ENCODE assay signal across 19 mouse cellular contexts in the genomic region with DNA sequence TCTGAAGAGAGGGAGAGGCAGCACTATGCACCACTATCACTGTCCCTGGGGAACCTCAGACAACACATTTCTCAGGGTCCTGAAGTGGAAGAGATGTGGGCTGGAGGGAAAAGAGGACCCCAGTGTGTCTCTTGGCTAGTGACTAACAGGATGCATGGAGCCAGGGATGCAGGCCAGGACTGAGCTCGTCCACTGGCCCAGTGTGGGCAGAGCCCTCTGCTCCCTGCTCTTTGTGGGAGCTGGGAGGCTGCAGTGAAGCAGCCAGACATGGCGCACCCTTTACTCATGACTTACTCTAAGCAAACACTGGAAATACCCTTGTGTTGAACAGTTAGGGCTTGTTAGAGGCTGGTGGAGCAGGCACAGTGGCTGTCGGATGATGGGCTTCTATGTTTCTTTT. TPM values are rescaled to one million over a fixed set of nuclear protein-coding genes. Genes with fewer than 3 reads are reported as not detected.
DNase-seq lines count a peak whose midpoint lies in the region; ATAC-seq and TF ChIP-seq lines count a peak whose summit lies in the region.
"Had no signal": no experiment of that assay in that cellular context is flagged by ENCODE, and none has a peak within 500 bp of the region (broad histone marks: within the 10 kb centered on the region; RNA-seq: fewer than 3 reads in every experiment).

No protein-coding gene starts in this region.

- no peak for TF ChIP-seq EP300 in stomach, postnatal 0 days (optimal IDR thresholded peaks at IDR 0.05)
- no peak for TF ChIP-seq EP300 in liver, postnatal 0 days (IDR thresholded peaks at IDR 0.05; ENCODE audit: low read depth)

- no peak for TF ChIP-seq CTCF in stomach, postnatal 0 days (IDR thresholded peaks at IDR 0.05; ENCODE audit: low read depth)
- no peak for TF ChIP-seq CTCF in liver, postnatal 0 days (IDR thresholded peaks at IDR 0.05; ENCODE audit: low read depth)

- peaks cover 14% of the 10 kb centered on the region for H3K4me1 ChIP-seq in forebrain, embryonic 10.5 days
- no peaks in the 10 kb centered on the region for H3K4me1 ChIP-seq in forebrain, embryonic 16.5 days (replicated peaks; ENCODE audit: control insufficient read depth, insufficient read depth, low read length)
- H3K4me1 ChIP-seq in hindbrain, embryonic 13.5 days (replicated peaks): peaks cover 11% of the 10 kb centered on the region
- H3K4me1 ChIP-seq in hindbrain, embryonic 12.5 days: peaks cover 12% of the 10 kb centered on the region
- H3K4me1 ChIP-seq in stomach, embryonic 16.5 days (ENCODE audit: control insufficient read depth, insufficient read depth, low read length): peaks cover 3% of the 10 kb centered on the region; the same call in 1 of the 2 replicates
- H3K4me1 ChIP-seq in stomach, postnatal 0 days (replicated peaks; ENCODE audit: control insufficient read depth, insufficient read depth): no peaks in the 10 kb centered on the region
- no peaks in the 10 kb centered on the region for H3K4me1 ChIP-seq in liver, postnatal 0 days (ENCODE audit: insufficient read depth)
- H3K4me1 ChIP-seq: liver, embryonic 13.5 days had no signal

- ATAC-seq in forebrain, embryonic 16.5 days: no peak
- ATAC-seq in hindbrain, embryonic 13.5 days (ENCODE audit: low FRiP score): no peak
- ATAC-seq in hindbrain, embryonic 12.5 days (ENCODE audit: low FRiP score): no peak
- no peak for ATAC-seq in stomach, embryonic 16.5 days (ENCODE audit: insufficient read depth, low FRiP score)
- no peak for ATAC-seq in stomach, postnatal 0 days (ENCODE audit: low FRiP score, low TSS enrichment)
- ATAC-seq in liver, postnatal 0 days: no peak
- ATAC-seq in megakaryocyte progenitor cell, adult 5-6 weeks (replicated peaks; ENCODE audit: poor library complexity): no peak

- H3K27me3 ChIP-seq in forebrain, embryonic 10.5 days (ENCODE audit: poor library complexity, severe bottlenecking): no peaks in the 10 kb centered on the region
- no peaks in the 10 kb centered on the region for H3K27me3 ChIP-seq in forebrain, embryonic 16.5 days (replicated peaks; ENCODE audit: control insufficient read depth, insufficient read depth, low read length)
- H3K27me3 ChIP-seq in hindbrain, embryonic 13.5 days: no peaks in the 10 kb centered on the region
- no peaks in the 10 kb centered on the region for H3K27me3 ChIP-seq in hindbrain, embryonic 12.5 days
- no peaks in the 10 kb centered on the region for H3K27me3 ChIP-seq in stomach, embryonic 16.5 days (ENCODE audit: control insufficient read depth, insufficient read depth, low read length)
- no peaks in the 10 kb centered on the region for H3K27me3 ChIP-seq in stomach, postnatal 0 days (ENCODE audit: control insufficient read depth, insufficient read depth, low read length)
- no peaks in the 10 kb centered on the region for H3K27me3 ChIP-seq in liver, postnatal 0 days (ENCODE audit: insufficient read depth, low read length)
- H3K27me3 ChIP-seq: liver, embryonic 13.5 days; neural tube, embryonic 12.5 days had no signal

- no peak overlapping the region for H3K4me3 ChIP-seq in forebrain, embryonic 10.5 days
- no peak overlapping the region for H3K4me3 ChIP-seq in forebrain, embryonic 16.5 days (replicated peaks; ENCODE audit: low read length)
- no peak overlapping the region for H3K4me3 ChIP-seq in hindbrain, embryonic 13.5 days
- H3K4me3 ChIP-seq in hindbrain, embryonic 12.5 days: no peak overlapping the region
- H3K4me3 ChIP-seq in stomach, embryonic 16.5 days (replicated peaks; ENCODE audit: low read length): no peak overlapping the region
- no peak overlapping the region for H3K4me3 ChIP-seq in stomach, postnatal 0 days (ENCODE audit: low read depth, low read length)
- no peak overlapping the region for H3K4me3 ChIP-seq in liver, postnatal 0 days (ENCODE audit: low read depth, low read length)
- H3K4me3 ChIP-seq: gastrocnemius, adult 2 months; liver, embryonic 13.5 days; neural tube, embryonic 12.5 days had no signal

- H3K4me2 ChIP-seq in forebrain, embryonic 16.5 days (ENCODE audit: low read length): no peak overlapping the region
- H3K4me2 ChIP-seq in hindbrain, embryonic 13.5 days: no peak overlapping the region
- no peak overlapping the region for H3K4me2 ChIP-seq in hindbrain, embryonic 12.5 days (replicated peaks)
- no peak overlapping the region for H3K4me2 ChIP-seq in stomach, embryonic 16.5 days (ENCODE audit: low read depth, low read length)
- H3K4me2 ChIP-seq in stomach, postnatal 0 days (replicated peaks; ENCODE audit: low read depth): no peak overlapping the region
- H3K4me2 ChIP-seq in liver, postnatal 0 days (ENCODE audit: low read depth, low read length): no peak overlapping the region
- H3K4me2 ChIP-seq: liver, embryonic 13.5 days; neural tube, embryonic 12.5 days had no signal

- peaks cover 31% of the 10 kb centered on the region for H3K36me3 ChIP-seq in forebrain, embryonic 10.5 days (replicated peaks)
- H3K36me3 ChIP-seq in forebrain, embryonic 16.5 days (ENCODE audit: control insufficient read depth, insufficient read depth): no peaks in the 10 kb centered on the region
- peaks cover 18% of the 10 kb centered on the region for H3K36me3 ChIP-seq in hindbrain, embryonic 13.5 days
- peaks cover 19% of the 10 kb centered on the region for H3K36me3 ChIP-seq in hindbrain, embryonic 12.5 days
- peaks cover 21% of the 10 kb centered on the region for H3K36me3 ChIP-seq in stomach, embryonic 16.5 days (ENCODE audit: control insufficient read depth, insufficient read depth, low read length)
- no peaks in the 10 kb centered on the region; the same call in none of the 2 replicates for H3K36me3 ChIP-seq in stomach, postnatal 0 days (ENCODE audit: control insufficient read depth, insufficient read depth, low read length)
- peaks cover 13% of the 10 kb centered on the region for H3K36me3 ChIP-seq in liver, postnatal 0 days (replicated peaks; ENCODE audit: insufficient read depth, low read length)

- DNase-seq in forebrain, embryonic 10.5 days (ENCODE audit: extremely low spot score, low spot score): no peak
- DNase-seq in stomach, postnatal 0 days (ENCODE audit: low spot score): no peak
- no peak for DNase-seq in liver, postnatal 0 days
- DNase-seq: adrenal gland, postnatal 14 days; cerebellum, adult 9-11 months; gastrocnemius, adult 2 months; heart, postnatal 36 days; kidney, adult 11 months; layer of hippocampus, postnatal 36 days; left cerebral cortex, postnatal 4 days; liver, embryonic 13.5 days; thymus, postnatal 4 days had no signal

- 79% methylated on average over 3 of the region's 3 CpGs for WGBS in forebrain, embryonic 10.5 days
- 78% methylated on average over 3 of the region's 3 CpGs for WGBS in forebrain, embryonic 16.5 days
- 93% methylated on average over 3 of the region's 3 CpGs for WGBS in hindbrain, embryonic 13.5 days
- 82% methylated on average over 3 of the region's 3 CpGs for WGBS in hindbrain, embryonic 12.5 days
- WGBS in stomach, embryonic 16.5 days: 75% methylated on average over 3 of the region's 3 CpGs
- WGBS in stomach, postnatal 0 days: 61% methylated on average over 3 of the region's 3 CpGs
- WGBS in liver, postnatal 0 days (ENCODE audit: insufficient replicate concordance): 82% methylated on average over 3 of the region's 3 CpGs

- H3K9ac ChIP-seq in forebrain, embryonic 16.5 days (replicated peaks; ENCODE audit: low read depth, low read length): no peak overlapping the region
- peak overlapping the region; percentile 13; the same call in 1 of the 2 replicates for H3K9ac ChIP-seq in hindbrain, embryonic 13.5 days
- no peak overlapping the region for H3K9ac ChIP-seq in hindbrain, embryonic 12.5 days
- no peak overlapping the region for H3K9ac ChIP-seq in stomach, embryonic 16.5 days (ENCODE audit: low read length)
- H3K9ac ChIP-seq in stomach, postnatal 0 days (ENCODE audit: low read length): no peak overlapping the region
- H3K9ac ChIP-seq in liver, postnatal 0 days (replicated peaks): no peak overlapping the region
- H3K9ac ChIP-seq: liver, embryonic 13.5 days; neural tube, embryonic 12.5 days had no signal

- peak overlapping the region; percentile 67 for H3K27ac ChIP-seq in forebrain, embryonic 10.5 days
- H3K27ac ChIP-seq in forebrain, embryonic 16.5 days (ENCODE audit: low read length): no peak overlapping the region
- no peak overlapping the region; the same call in 1 of the 2 replicates for H3K27ac ChIP-seq in hindbrain, embryonic 13.5 days
- H3K27ac ChIP-seq in hindbrain, embryonic 12.5 days: no peak overlapping the region; the same call in 1 of the 2 replicates
- peak overlapping the region; percentile 30; the same call in 1 of the 2 replicates for H3K27ac ChIP-seq in stomach, embryonic 16.5 days (ENCODE audit: low read length)
- H3K27ac ChIP-seq in stomach, postnatal 0 days (replicated peaks): no peak overlapping the region
- H3K27ac ChIP-seq in liver, postnatal 0 days (ENCODE audit: low read depth): no peak overlapping the region
- H3K27ac ChIP-seq: gastrocnemius, adult 2 months; kidney, postnatal 0 days; liver, embryonic 13.5 days; neural tube, embryonic 12.5 days had no signal

- H3K9me3 ChIP-seq in forebrain, embryonic 10.5 days: peaks cover 13% of the 10 kb centered on the region
- H3K9me3 ChIP-seq in forebrain, embryonic 16.5 days (ENCODE audit: control insufficient read depth, low read length): 0 out of 2 replicates have a peak, but pooled peaks cover 2% of the 10 kb centered on the region
- no peaks in the 10 kb centered on the region; the same call in 1 of the 2 replicates for H3K9me3 ChIP-seq in hindbrain, embryonic 13.5 days
- H3K9me3 ChIP-seq in hindbrain, embryonic 12.5 days (replicated peaks): no peaks in the 10 kb centered on the region
- peaks cover 6% of the 10 kb centered on the region; the same call in 1 of the 2 replicates for H3K9me3 ChIP-seq in stomach, embryonic 16.5 days (replicated peaks; ENCODE audit: control insufficient read depth, low read length)
- H3K9me3 ChIP-seq in stomach, postnatal 0 days (ENCODE audit: control insufficient read depth, low read length): no peaks in the 10 kb centered on the region
- no peaks in the 10 kb centered on the region for H3K9me3 ChIP-seq in liver, postnatal 0 days (ENCODE audit: low read length)

RNA-seq across cellular contexts. Expression of a gene that starts 20.4 kb away (rescaled TPM):
- polyA plus RNA-seq in forebrain, embryonic 10.5 days (2016; fragmentation: Nextera tagmentation; extraction: Ambion mirVana): 1.6 and 2.0 TPM in 2 replicates
- polyA plus RNA-seq in forebrain, embryonic 16.5 days (2015; fragmentation: Nextera tagmentation; extraction: Ambion mirVana): 1.5 and 1.8 TPM in 2 replicates
- 2.1 and 2.9 TPM in 2 replicates for polyA plus RNA-seq in hindbrain, embryonic 13.5 days (2015; fragmentation: Nextera tagmentation; extraction: Ambion mirVana)
- polyA plus RNA-seq in hindbrain, embryonic 12.5 days (2016; fragmentation: Nextera tagmentation; extraction: Ambion mirVana): 4.7 and 4.8 TPM in 2 replicates
- polyA plus RNA-seq in stomach, embryonic 16.5 days (2015; fragmentation: Nextera tagmentation; extraction: Ambion mirVana): 0.56 and 0.83 TPM in 2 replicates
- polyA plus RNA-seq in stomach, postnatal 0 days (2015; fragmentation: Nextera tagmentation; extraction: Ambion mirVana): 1.8 and 4.4 TPM in 2 replicates
- 0.31 and 0.69 TPM in 2 replicates for polyA plus RNA-seq in liver, postnatal 0 days (2015; fragmentation: Nextera tagmentation; extraction: Ambion mirVana)
- 0.07 and 0.12 TPM in 2 replicates for total RNA-seq in megakaryocyte progenitor cell, adult 5-6 weeks (2015)
- 0.10 and 0.96 TPM in 2 replicates for total RNA-seq in megakaryocyte progenitor cell, adult 5-6 weeks (2017)

RNA-seq across cellular contexts. Expression of a gene that starts 37.7 kb away (rescaled TPM):
- polyA plus RNA-seq in forebrain, embryonic 10.5 days (2016; fragmentation: Nextera tagmentation; extraction: Ambion mirVana): 149 and 165 TPM in 2 replicates
- polyA plus RNA-seq in forebrain, embryonic 16.5 days (2015; fragmentation: Nextera tagmentation; extraction: Ambion mirVana): 146 and 163 TPM in 2 replicates
- polyA plus RNA-seq in hindbrain, embryonic 13.5 days (2015; fragmentation: Nextera tagmentation; extraction: Ambion mirVana): 129 and 133 TPM in 2 replicates
- polyA plus RNA-seq in hindbrain, embryonic 12.5 days (2016; fragmentation: Nextera tagmentation; extraction: Ambion mirVana): 133 and 134 TPM in 2 replicates
- 138 and 146 TPM in 2 replicates for polyA plus RNA-seq in stomach, embryonic 16.5 days (2015; fragmentation: Nextera tagmentation; extraction: Ambion mirVana)
- 76.6 and 79.6 TPM in 2 replicates for polyA plus RNA-seq in stomach, postnatal 0 days (2015; fragmentation: Nextera tagmentation; extraction: Ambion mirVana)
- polyA plus RNA-seq in liver, postnatal 0 days (2015; fragmentation: Nextera tagmentation; extraction: Ambion mirVana): 65.6 and 76.8 TPM in 2 replicates
- 75.9 and 90.4 TPM in 2 replicates for total RNA-seq in megakaryocyte progenitor cell, adult 5-6 weeks (2015)
- total RNA-seq in megakaryocyte progenitor cell, adult 5-6 weeks (2017): 63.0 and 63.3 TPM in 2 replicates

RNA-seq across cellular contexts. Expression of a gene that starts 38.0 kb away (rescaled TPM):
- polyA plus RNA-seq in forebrain, embryonic 10.5 days (2016; fragmentation: Nextera tagmentation; extraction: Ambion mirVana): 23.2 and 23.6 TPM in 2 replicates
- 21.3 and 21.4 TPM in 2 replicates for polyA plus RNA-seq in forebrain, embryonic 16.5 days (2015; fragmentation: Nextera tagmentation; extraction: Ambion mirVana)
- 22.1 and 24.0 TPM in 2 replicates for polyA plus RNA-seq in hindbrain, embryonic 13.5 days (2015; fragmentation: Nextera tagmentation; extraction: Ambion mirVana)
- polyA plus RNA-seq in hindbrain, embryonic 12.5 days (2016; fragmentation: Nextera tagmentation; extraction: Ambion mirVana): 23.9 and 26.8 TPM in 2 replicates
- 27.7 and 29.0 TPM in 2 replicates for polyA plus RNA-seq in stomach, embryonic 16.5 days (2015; fragmentation: Nextera tagmentation; extraction: Ambion mirVana)
- polyA plus RNA-seq in stomach, postnatal 0 days (2015; fragmentation: Nextera tagmentation; extraction: Ambion mirVana): 22.0 and 25.9 TPM in 2 replicates
- 57.5 and 64.3 TPM in 2 replicates for polyA plus RNA-seq in liver, postnatal 0 days (2015; fragmentation: Nextera tagmentation; extraction: Ambion mirVana)
- total RNA-seq in megakaryocyte progenitor cell, adult 5-6 weeks (2015): 21.2 and 31.7 TPM in 2 replicates
- total RNA-seq in megakaryocyte progenitor cell, adult 5-6 weeks (2017): 8.4 and 9.1 TPM in 2 replicates

Comparison
In these comparisons a context has a peak if more than half of its experiments do, and no peak if none do; other contexts are left out.
1. H3K27ac ChIP-seq: peak in forebrain, embryonic 10.5 days (single experiment) and stomach, embryonic 16.5 days (single experiment); none in forebrain, embryonic 16.5 days (single experiment), hindbrain, embryonic 13.5 days (single experiment), hindbrain, embryonic 12.5 days (single experiment), stomach, postnatal 0 days (single experiment) and liver, postnatal 0 days (single experiment).